In genomic region chr7:119363552-119364267, GRCm38 (mm10) we compare ENCODE assay signal across 12 mouse cellular contexts.
A peak's percentile ranks its signal among the peaks of the same experiment; 100 is the strongest.
DNase-seq lines count a peak whose midpoint lies in the region; ATAC-seq lines count a peak whose summit lies in the region.
"Had no signal": no experiment of that assay in that cellular context is flagged by ENCODE, and none has a peak within 500 bp of the region (broad histone marks: within the 10 kb centered on the region; RNA-seq: fewer than 3 reads in every experiment).

No protein-coding gene starts in this region.

- H3K27ac ChIP-seq in forebrain, embryonic 12.5 days, result 0 out of 2 replicates have a peak overlapping the region, but pooled peaks have one; percentile 50
- no peak overlapping the region for H3K27ac ChIP-seq in hindbrain, embryonic 16.5 days (ENCODE audit: low read depth, low read length)
- H3K27ac ChIP-seq in neural tube, embryonic 13.5 days (replicated peaks), result no peak overlapping the region
- H3K27ac ChIP-seq: gastrocnemius, adult 2 months; heart, embryonic 10.5 days had no signal

- H3K4me3 ChIP-seq in forebrain, embryonic 12.5 days (replicated peaks), result no peak overlapping the region
- no peak overlapping the region for H3K4me3 ChIP-seq in hindbrain, embryonic 16.5 days (ENCODE audit: low read length)
- no peak overlapping the region for H3K4me3 ChIP-seq in neural tube, embryonic 13.5 days
- H3K4me3 ChIP-seq: gastrocnemius, adult 2 months; heart, embryonic 10.5 days had no signal

- no peak overlapping the region for H3K4me2 ChIP-seq in forebrain, embryonic 12.5 days
- H3K4me2 ChIP-seq in hindbrain, embryonic 16.5 days (ENCODE audit: low read length), result no peak overlapping the region
- H3K4me2 ChIP-seq in neural tube, embryonic 13.5 days, result no peak overlapping the region

- H3K9me3 ChIP-seq in forebrain, embryonic 12.5 days, result no peaks in the 10 kb centered on the region
- no peaks in the 10 kb centered on the region for H3K9me3 ChIP-seq in hindbrain, embryonic 16.5 days (ENCODE audit: control insufficient read depth, low read length)
- no peaks in the 10 kb centered on the region for H3K9me3 ChIP-seq in neural tube, embryonic 13.5 days
- H3K9me3 ChIP-seq: heart, embryonic 10.5 days had no signal

- peaks cover 9% of the 10 kb centered on the region; the same call in 1 of the 2 replicates for H3K27me3 ChIP-seq in forebrain, embryonic 12.5 days
- H3K27me3 ChIP-seq in hindbrain, embryonic 16.5 days (replicated peaks; ENCODE audit: control insufficient read depth, insufficient read depth, low read length), result no peaks in the 10 kb centered on the region
- H3K27me3 ChIP-seq in neural tube, embryonic 13.5 days, result no peaks in the 10 kb centered on the region

- peak; percentile 17 for DNase-seq in embryo, embryonic 10 days (ENCODE audit: low spot score)
- DNase-seq in embryo, embryonic 9.5 days (ENCODE audit: extremely low spot score), result no peak
- no peak for DNase-seq in ovary, adult 18-20 months (ENCODE audit: low spot score)
- DNase-seq in liver, result no peak
- DNase-seq in adrenal gland, adult 18-20 months (ENCODE audit: low spot score in 2 of 2), result no peak
- DNase-seq: cerebellum, adult 2 months; gastrocnemius, adult 2 months; right cerebral cortex, postnatal 4 days had no signal

- no peak overlapping the region for H3K9ac ChIP-seq in forebrain, embryonic 12.5 days
- no peak overlapping the region for H3K9ac ChIP-seq in hindbrain, embryonic 16.5 days (ENCODE audit: low read depth, low read length)
- H3K9ac ChIP-seq in neural tube, embryonic 13.5 days, result no peak overlapping the region

- H3K36me3 ChIP-seq in forebrain, embryonic 12.5 days (replicated peaks), result no peaks in the 10 kb centered on the region
- no peaks in the 10 kb centered on the region for H3K36me3 ChIP-seq in hindbrain, embryonic 16.5 days (ENCODE audit: control insufficient read depth, insufficient read depth, low read length)
- H3K36me3 ChIP-seq in neural tube, embryonic 13.5 days, result no peaks in the 10 kb centered on the region
- H3K36me3 ChIP-seq: heart, embryonic 10.5 days had no signal

- WGBS in forebrain, embryonic 12.5 days, result 22% methylated on average over 5 of the region's 5 CpGs
- WGBS in hindbrain, embryonic 16.5 days, result 43% methylated on average over 5 of the region's 5 CpGs
- 44% methylated on average over 5 of the region's 5 CpGs for WGBS in neural tube, embryonic 13.5 days

- peak; percentile 92 for ATAC-seq in forebrain, embryonic 12.5 days (ENCODE audit: low FRiP score)
- ATAC-seq in hindbrain, embryonic 16.5 days, result peak; percentile 87
- peak; percentile 76 for ATAC-seq in neural tube, embryonic 13.5 days (ENCODE audit: low read depth)

- peaks cover 23% of the 10 kb centered on the region for H3K4me1 ChIP-seq in forebrain, embryonic 12.5 days
- no peaks in the 10 kb centered on the region; the same call in 1 of the 2 replicates for H3K4me1 ChIP-seq in hindbrain, embryonic 16.5 days (ENCODE audit: control insufficient read depth, insufficient read depth, low read depth, low read length)
- peaks cover 31% of the 10 kb centered on the region for H3K4me1 ChIP-seq in neural tube, embryonic 13.5 days (replicated peaks)
- H3K4me1 ChIP-seq: heart, embryonic 10.5 days had no signal
